Mouse (Mus musculus) heart, adult 2 months (tissue): ENCODE measurements at regions not wholly inside any gene's neighbourhood (a gene's known extent, or its start where the extent isn't known, plus 50 kb on each side); places are given as distances from the start of the nearest gene placed in this dataset.

ENCODE experiments used
- CTCF ChIP-seq: fragments of 200-600 bp; IDR thresholded peaks from 2 replicates; pipeline ENCODE4 v1.8.1; 2022; ENCODE audit warnings: antibody characterized with exemption, mild to moderate bottlenecking, moderate library complexity
- EP300 ChIP-seq: fragments of 200-500 bp; IDR thresholded peaks from 2 replicates; pipeline ENCODE4 v1.6.1; 2011; ENCODE audit warnings: low read depth, low read length, control low read depth; ENCODE audit not compliant: insufficient read depth
- POLR2A ChIP-seq: fragments of 200-500 bp; IDR thresholded peaks from 2 replicates; pipeline ENCODE4 v1.6.1; 2011; ENCODE audit warnings: mild to moderate bottlenecking, low read depth, low read length, control low read depth; ENCODE audit not compliant: insufficient read depth

DNA sequence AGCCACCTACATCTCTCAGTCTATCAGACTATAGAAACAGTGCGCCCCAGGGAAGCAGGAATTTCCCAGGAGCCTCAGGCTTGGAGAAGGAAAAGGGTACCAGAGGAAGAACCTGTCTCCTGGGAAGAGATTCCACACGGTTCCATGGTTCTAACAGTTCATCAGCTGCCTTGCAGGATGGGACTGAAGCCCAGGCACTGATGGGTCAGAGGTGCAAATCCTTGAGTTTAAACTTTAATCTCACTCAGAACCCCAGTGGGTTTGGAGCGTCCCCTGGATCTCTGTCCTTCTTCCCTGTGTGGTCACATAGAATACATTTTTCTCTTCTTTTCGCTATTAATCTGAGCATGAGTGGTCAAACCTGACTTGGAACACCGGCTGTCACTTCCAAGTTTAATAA is 67.9 kb upstream of the Slc22a12 start:
- no peak for TF ChIP-seq POLR2A
- TF ChIP-seq EP300 = no peak
- TF ChIP-seq CTCF = no peak
